Mouse (Mus musculus): ENCODE measurements around the gene Cyp21a1. TPM values are rescaled to one million over a fixed set of nuclear protein-coding genes. Genes with fewer than 3 reads are reported as not detected.
"Not testable (repeated sequence)": the region's sequence is repeated elsewhere in the genome, so short reads cannot be mapped to it uniquely, and the experiment has no call there.

Gene Cyp21a1
- polyA plus RNA-seq, 1 experiment from 2014 or later, result not detected

- Histone ChIP-seq H3K4me3 (peak overlapping the region; percentile 79), H3K9me3 (0 out of 2 replicates have a peak, but pooled peaks cover 1% of the 10 kb centered on the region), H3K27ac (no peak overlapping the region; the same call in 1 of the 2 replicates), H3K36me3 (peaks cover 51% of the 10 kb centered on the region), H3K4me2 (replicated peaks) (peak overlapping the region; percentile 100), H3K27me3 (no peaks in the 10 kb centered on the region), H3K9ac (peak overlapping the region; percentile 85), H3K4me1 (peaks cover 23% of the 10 kb centered on the region)
- ATAC-seq (ENCODE audit: low FRiP score, low read depth), result peak; percentile 78
- 4% methylated on average over 48 of the region's 48 CpGs for WGBS
Observed at GRCm38 (mm10) chr17:34836155-34836855, 31.9 kb upstream of the Cyp21a1 start.

- not testable (repeated sequence) for ATAC-seq (ENCODE audit: low FRiP score, low read depth); H3K4me1 ChIP-seq; H3K9ac ChIP-seq; H3K9me3 ChIP-seq; H3K27me3 ChIP-seq; H3K4me2 ChIP-seq (replicated peaks); H3K4me3 ChIP-seq; H3K27ac ChIP-seq
- peaks cover 74% of the 10 kb centered on the region for H3K36me3 ChIP-seq
- 97% methylated on average over 1 of the region's 1 CpGs for WGBS
Observed at GRCm38 (mm10) chr17:34830776-34831175, 26.4 kb upstream of the Cyp21a1 start.

GRCm38 (mm10) chr17:34814818-34815370 lies 10.5 kb upstream of the Cyp21a1 start:
- WGBS, result 75% methylated on average over 7 of the region's 7 CpGs
- H3K9me3 ChIP-seq, result no peaks in the 10 kb centered on the region
- H3K27me3 ChIP-seq, result no peaks in the 10 kb centered on the region
- no peak overlapping the region for H3K4me2 ChIP-seq (replicated peaks)
- no peak overlapping the region for H3K9ac ChIP-seq
- H3K27ac ChIP-seq, result no peak overlapping the region
- H3K36me3 ChIP-seq, result no peaks in the 10 kb centered on the region
- no peak overlapping the region for H3K4me3 ChIP-seq
- H3K4me1 ChIP-seq, result no peaks in the 10 kb centered on the region
- ATAC-seq (ENCODE audit: low FRiP score, low read depth), result no peak

- not testable (repeated sequence) for ATAC-seq (ENCODE audit: low FRiP score, low read depth); H3K36me3 ChIP-seq; H3K9ac ChIP-seq; H3K27me3 ChIP-seq; H3K4me3 ChIP-seq; H3K4me2 ChIP-seq (replicated peaks); H3K4me1 ChIP-seq; H3K27ac ChIP-seq; H3K9me3 ChIP-seq
- 61% methylated on average over 12 of the region's 12 CpGs for WGBS
Observed at GRCm38 (mm10) chr17:34813747-34814146, 9.4 kb upstream of the Cyp21a1 start.

GRCm38 (mm10) chr17:34811275-34811674 lies 6.9 kb upstream of the Cyp21a1 start:
- Histone ChIP-seq H3K4me1 (no peaks in the 10 kb centered on the region), H3K27ac (no peak overlapping the region), H3K27me3 (no peaks in the 10 kb centered on the region), H3K9me3 (no peaks in the 10 kb centered on the region), H3K4me3 (no peak overlapping the region), H3K36me3 (no peaks in the 10 kb centered on the region), H3K4me2 (replicated peaks) (no peak overlapping the region), H3K9ac (no peak overlapping the region)
- WGBS, result 77% methylated on average over 15 of the region's 15 CpGs
- no peak for ATAC-seq (ENCODE audit: low FRiP score, low read depth)

GRCm38 (mm10) chr17:34810811-34811210 lies 6.5 kb upstream of the Cyp21a1 start:
- not testable (repeated sequence) for H3K9ac ChIP-seq; ATAC-seq (ENCODE audit: low FRiP score, low read depth); H3K4me1 ChIP-seq; H3K4me2 ChIP-seq (replicated peaks); H3K27ac ChIP-seq; H3K4me3 ChIP-seq; H3K9me3 ChIP-seq; H3K27me3 ChIP-seq; H3K36me3 ChIP-seq
- WGBS, result 79% methylated on average over 8 of the region's 8 CpGs

GRCm38 (mm10) chr17:34810411-34810810 lies 6.0 kb upstream of the Cyp21a1 start:
- not testable (repeated sequence) for ATAC-seq (ENCODE audit: low FRiP score, low read depth); H3K9ac ChIP-seq; H3K4me3 ChIP-seq; H3K9me3 ChIP-seq; H3K4me2 ChIP-seq (replicated peaks); H3K36me3 ChIP-seq; H3K4me1 ChIP-seq; H3K27ac ChIP-seq; H3K27me3 ChIP-seq
- WGBS, result 84% methylated on average over 5 of the region's 5 CpGs

GRCm38 (mm10) chr17:34808599-34809205 lies 4.3 kb upstream of the Cyp21a1 start:
- Histone ChIP-seq H3K4me2 (replicated peaks) (no peak overlapping the region), H3K9me3 (peaks cover 6% of the 10 kb centered on the region), H3K4me1 (no peaks in the 10 kb centered on the region), H3K27me3 (no peaks in the 10 kb centered on the region), H3K27ac (no peak overlapping the region), H3K36me3 (no peaks in the 10 kb centered on the region), H3K4me3 (no peak overlapping the region), H3K9ac (no peak overlapping the region)
- no peak for ATAC-seq (ENCODE audit: low FRiP score, low read depth)
- WGBS, result 84% methylated on average over 6 of the region's 6 CpGs

GRCm38 (mm10) chr17:34807176-34807575 lies 2.8 kb upstream of the Cyp21a1 start:
- no peak for ATAC-seq (ENCODE audit: low FRiP score, low read depth)
- Histone ChIP-seq H3K4me2 (replicated peaks) (no peak overlapping the region), H3K4me1 (no peaks in the 10 kb centered on the region), H3K27me3 (no peaks in the 10 kb centered on the region), H3K27ac (no peak overlapping the region), H3K9me3 (peaks cover 6% of the 10 kb centered on the region), H3K4me3 (no peak overlapping the region), H3K36me3 (no peaks in the 10 kb centered on the region), H3K9ac (no peak overlapping the region)
- 66% methylated on average over 3 of the region's 3 CpGs for WGBS

GRCm38 (mm10) chr17:34804871-34805562 lies 656 bp upstream of the Cyp21a1 start:
- WGBS, result 75% methylated on average over 6 of the region's 6 CpGs
- H3K4me1 ChIP-seq, result no peaks in the 10 kb centered on the region
- peaks cover 6% of the 10 kb centered on the region for H3K9me3 ChIP-seq
- no peak for ATAC-seq (ENCODE audit: low FRiP score, low read depth)
- no peak overlapping the region for H3K4me3 ChIP-seq
- no peaks in the 10 kb centered on the region for H3K36me3 ChIP-seq
- no peaks in the 10 kb centered on the region for H3K27me3 ChIP-seq
- H3K9ac ChIP-seq, result no peak overlapping the region
- no peak overlapping the region for H3K4me2 ChIP-seq (replicated peaks)
- no peak overlapping the region for H3K27ac ChIP-seq

- H3K27ac ChIP-seq; H3K9me3 ChIP-seq; H3K4me1 ChIP-seq; H3K9ac ChIP-seq; ATAC-seq (ENCODE audit: low FRiP score, low read depth); H3K4me2 ChIP-seq (replicated peaks); H3K27me3 ChIP-seq; H3K4me3 ChIP-seq; H3K36me3 ChIP-seq: not testable (repeated sequence)
- WGBS, result 93% methylated on average over 6 of the region's 6 CpGs
Observed at GRCm38 (mm10) chr17:34803367-34803766, 994 bp downstream of the Cyp21a1 start.

- not testable (repeated sequence) for H3K9me3 ChIP-seq; H3K4me2 ChIP-seq (replicated peaks); ATAC-seq (ENCODE audit: low FRiP score, low read depth); H3K9ac ChIP-seq; H3K4me3 ChIP-seq; H3K27ac ChIP-seq; H3K4me1 ChIP-seq; H3K36me3 ChIP-seq; H3K27me3 ChIP-seq
- WGBS, result 94% methylated on average over 9 of the region's 9 CpGs
Observed at GRCm38 (mm10) chr17:34802756-34803155, 1.6 kb downstream of the Cyp21a1 start.

All from limb, embryonic 13.5 days (tissue).